Mouse (Mus musculus) heart, adult 2 months (tissue): Measurements from ENCODE around the gene Glis3. TPM values are rescaled to one million over a fixed set of nuclear protein-coding genes. Genes with fewer than 3 reads are reported as not detected.

Experiments
- DNase-seq, 2 experiments: peaks; one replicate each; pipeline ENCODE4 v3.0.0; 2021
- H3K27ac ChIP-seq: fragments of 200-600 bp; 2 replicates; pipeline ENCODE4 v1.8.1; 2022
- H3K27me3 ChIP-seq: fragments of 200-500 bp; 2 replicates; pipeline ENCODE4 v1.6.1; 2012; ENCODE audit warnings: mild to moderate bottlenecking, low read length, inconsistent platforms, mixed read lengths; ENCODE audit not compliant: control insufficient read depth, insufficient read depth
- H3K36me3 ChIP-seq: fragments of 200-500 bp; 2 replicates; pipeline ENCODE4 v1.6.1; 2012; ENCODE audit warnings: low read length, inconsistent platforms; ENCODE audit not compliant: control insufficient read depth, insufficient read depth
- H3K4me1 ChIP-seq: fragments of 200-500 bp; 2 replicates; pipeline ENCODE4 v1.6.1; 2011; ENCODE audit warnings: low read length; ENCODE audit not compliant: control insufficient read depth, insufficient read depth
- H3K4me3 ChIP-seq: fragments of 200-600 bp; 2 replicates; pipeline ENCODE4 v1.8.1; 2022
- H3K79me2 ChIP-seq: fragments of 200-500 bp; replicated peaks from 2 replicates; pipeline ENCODE4 v1.6.1; 2012; ENCODE audit warnings: mild to moderate bottlenecking, inconsistent platforms, low read length, moderate library complexity, mixed read lengths; ENCODE audit not compliant: control insufficient read depth, insufficient read depth
- H3K9ac ChIP-seq: fragments of 200-500 bp; 2 replicates; pipeline ENCODE4 v1.6.1; 2012; ENCODE audit warnings: low read depth, mild to moderate bottlenecking, control low read depth, inconsistent platforms, low read length, mixed read lengths
- CTCF ChIP-seq: fragments of 200-600 bp; IDR thresholded peaks from 2 replicates; pipeline ENCODE4 v1.8.1; 2022; ENCODE audit warnings: antibody characterized with exemption, mild to moderate bottlenecking, moderate library complexity
- EP300 ChIP-seq: fragments of 200-500 bp; IDR thresholded peaks from 2 replicates; pipeline ENCODE4 v1.6.1; 2011; ENCODE audit warnings: low read depth, low read length, control low read depth; ENCODE audit not compliant: insufficient read depth
- POLR2A ChIP-seq: fragments of 200-500 bp; IDR thresholded peaks from 2 replicates; pipeline ENCODE4 v1.6.1; 2011; ENCODE audit warnings: mild to moderate bottlenecking, low read depth, low read length, control low read depth; ENCODE audit not compliant: insufficient read depth
- WGBS: fragments of 180-500 bp; shearing (Covaris S2); methylation state at CpG from one replicate; pipeline ENCODE4 v1.1.7; 2018; 5-methylcytosine and 5-hydroxymethylcytosine counted together
- intact Hi-C: fragments of 180-260 bp; cut with DNase I; formaldehyde crosslinking; loops from one replicate; pipeline ENCODE4 v1.15.1; 2025
- polyA plus RNA-seq: library from polyadenylated mRNA; depleted of rRNA; stranded (reverse); fragments of >200 nt; gene quantifications from 2 replicates; pipeline ENCODE4 v1.2.3, GENCODE M21; 2012
- total RNA-seq, 2 experiments: library from RNA; stranded (reverse); gene quantifications; 2 replicates each; pipeline ENCODE4 v1.2.3; 2021

Gene Glis3
- total and polyA plus RNA-seq, 3 experiments: 0.55 to 1.3 (median 1.1) TPM

- TF ChIP-seq CTCF (no peak), POLR2A (no peak), EP300 (no peak)
- no peak for DNase-seq
- intact Hi-C loops: loop anchor here (10.0 kb wide), 1 partner anchor 457 kb away; no protein-coding TSS in a partner anchor
- Histone ChIP-seq H3K27ac (no peak overlapping the region), H3K4me1 (no peaks in the 10 kb centered on the region), H3K36me3 (no peaks in the 10 kb centered on the region), H3K9ac (no peak overlapping the region), H3K27me3 (no peaks in the 10 kb centered on the region), H3K79me2 (no peaks in the 10 kb centered on the region), H3K4me3 (no peak overlapping the region)
- 66% methylated on average over 11 of the region's 11 CpGs for WGBS
Observed at GRCm38 (mm10) chr19:28621608-28622505, 58.0 kb downstream of the Glis3 start.

- WGBS: 82% methylated on average over 7 of the region's 7 CpGs
- no peaks in the 10 kb centered on the region for H3K36me3 ChIP-seq
- no peaks in the 10 kb centered on the region for H3K4me1 ChIP-seq
- no peak for DNase-seq
- no peak overlapping the region for H3K4me3 ChIP-seq
- TF ChIP-seq EP300 (no peak), CTCF (no peak), POLR2A (no peak)
- H3K27me3 ChIP-seq: no peaks in the 10 kb centered on the region
- intact Hi-C loops: no loop called here
- H3K27ac ChIP-seq: no peak overlapping the region
- no peaks in the 10 kb centered on the region for H3K79me2 ChIP-seq
- no peak overlapping the region for H3K9ac ChIP-seq
Observed at GRCm38 (mm10) chr19:28617736-28618135, 62.1 kb downstream of the Glis3 start.

GRCm38 (mm10) chr19:28617191-28617590 is 62.7 kb downstream of the Glis3 start:
- H3K79me2 ChIP-seq: no peaks in the 10 kb centered on the region
- TF ChIP-seq POLR2A: no peak
- no peak overlapping the region for H3K4me3 ChIP-seq
- no peak overlapping the region for H3K27ac ChIP-seq
- intact Hi-C loops: no loop called here
- 85% methylated on average over 8 of the region's 8 CpGs for WGBS
- DNase-seq: no peak
- H3K27me3 ChIP-seq: no peaks in the 10 kb centered on the region
- H3K36me3 ChIP-seq: no peaks in the 10 kb centered on the region
- no peaks in the 10 kb centered on the region for H3K4me1 ChIP-seq
- no peak overlapping the region for H3K9ac ChIP-seq

- Histone ChIP-seq H3K4me1 (no peaks in the 10 kb centered on the region), H3K27ac (no peak overlapping the region), H3K9ac (no peak overlapping the region), H3K27me3 (no peaks in the 10 kb centered on the region), H3K4me3 (no peak overlapping the region), H3K79me2 (no peaks in the 10 kb centered on the region), H3K36me3 (no peaks in the 10 kb centered on the region)
- DNase-seq: no peak
- no peak for TF ChIP-seq POLR2A
- TF ChIP-seq EP300: no peak
- TF ChIP-seq CTCF: no peak
- WGBS: 78% methylated on average over 1 of the region's 1 CpGs
- intact Hi-C loops: no loop called here
Observed at GRCm38 (mm10) chr19:28616487-28616886, 63.4 kb downstream of the Glis3 start.

- Histone ChIP-seq H3K36me3 (no peaks in the 10 kb centered on the region), H3K79me2 (no peaks in the 10 kb centered on the region), H3K27me3 (no peaks in the 10 kb centered on the region), H3K4me1 (no peaks in the 10 kb centered on the region), H3K9ac (no peak overlapping the region), H3K4me3 (no peak overlapping the region), H3K27ac (no peak overlapping the region)
- 82% methylated on average over 10 of the region's 10 CpGs for WGBS
- intact Hi-C loops: no loop called here
- TF ChIP-seq EP300 (no peak), CTCF (no peak), POLR2A (no peak)
- DNase-seq: no peak
Observed at GRCm38 (mm10) chr19:28612249-28612648, 67.6 kb downstream of the Glis3 start.

- Histone ChIP-seq H3K79me2 (no peaks in the 10 kb centered on the region), H3K4me3 (no peak overlapping the region), H3K9ac (no peak overlapping the region), H3K36me3 (no peaks in the 10 kb centered on the region), H3K27me3 (no peaks in the 10 kb centered on the region), H3K27ac (no peak overlapping the region), H3K4me1 (no peaks in the 10 kb centered on the region)
- intact Hi-C loops: no loop called here
- DNase-seq: no peak
- no peak for TF ChIP-seq POLR2A
- no peak for TF ChIP-seq EP300
- no peak for TF ChIP-seq CTCF
- WGBS: 77% methylated on average over 5 of the region's 5 CpGs
Observed at GRCm38 (mm10) chr19:28608747-28609146, 71.1 kb downstream of the Glis3 start.
